Mouse (Mus musculus): ENCODE results near the gene Palm2. TPM values are rescaled to one million over a fixed set of nuclear protein-coding genes. Genes with fewer than 3 reads are reported as not detected.

Gene Palm2
- polyA plus RNA-seq, 1 experiment from 2014 or later: 2.9 TPM

GRCm38 (mm10) chr4:57559438-57559837 is 125.4 kb downstream of the Palm2 start:
- Histone ChIP-seq H3K9me3 (no peaks in the 10 kb centered on the region), H3K36me3 (replicated peaks) (no peaks in the 10 kb centered on the region), H3K4me1 (no peaks in the 10 kb centered on the region), H3K4me3 (replicated peaks) (no peak overlapping the region), H3K4me2 (no peak overlapping the region), H3K9ac (no peak overlapping the region), H3K27ac (no peak overlapping the region), H3K27me3 (no peaks in the 10 kb centered on the region)
- ATAC-seq (ENCODE audit: low FRiP score): no peak
- WGBS: 100% methylated on average over 1 of the region's 1 CpGs

GRCm38 (mm10) chr4:57560010-57560409 is 126.0 kb downstream of the Palm2 start:
- no peak for ATAC-seq (ENCODE audit: low FRiP score)
- Histone ChIP-seq H3K4me2 (no peak overlapping the region), H3K36me3 (replicated peaks) (no peaks in the 10 kb centered on the region), H3K4me1 (no peaks in the 10 kb centered on the region), H3K27ac (no peak overlapping the region), H3K9me3 (no peaks in the 10 kb centered on the region), H3K4me3 (replicated peaks) (no peak overlapping the region), H3K9ac (no peak overlapping the region), H3K27me3 (no peaks in the 10 kb centered on the region)
- WGBS: 72% methylated on average over 3 of the region's 3 CpGs

GRCm38 (mm10) chr4:57561055-57561454 is 127.0 kb downstream of the Palm2 start:
- no peak overlapping the region for H3K4me3 ChIP-seq (replicated peaks)
- no peaks in the 10 kb centered on the region for H3K9me3 ChIP-seq
- 77% methylated on average over 6 of the region's 6 CpGs for WGBS
- H3K36me3 ChIP-seq (replicated peaks): no peaks in the 10 kb centered on the region
- no peak for ATAC-seq (ENCODE audit: low FRiP score)
- H3K27me3 ChIP-seq: peaks cover 3% of the 10 kb centered on the region; the same call in 1 of the 2 replicates
- H3K4me2 ChIP-seq: no peak overlapping the region
- H3K4me1 ChIP-seq: no peaks in the 10 kb centered on the region
- no peak overlapping the region for H3K9ac ChIP-seq
- H3K27ac ChIP-seq: no peak overlapping the region

- no peak for ATAC-seq (ENCODE audit: low FRiP score)
- 88% methylated on average over 1 of the region's 1 CpGs for WGBS
- Histone ChIP-seq H3K4me1 (peaks cover 6% of the 10 kb centered on the region), H3K4me2 (no peak overlapping the region), H3K4me3 (replicated peaks) (no peak overlapping the region), H3K27ac (no peak overlapping the region), H3K27me3 (peaks cover 34% of the 10 kb centered on the region), H3K36me3 (replicated peaks) (no peaks in the 10 kb centered on the region), H3K9ac (no peak overlapping the region), H3K9me3 (no peaks in the 10 kb centered on the region)
Measured at GRCm38 (mm10) chr4:57565283-57565682, 131.2 kb downstream of the Palm2 start.

- WGBS: 58% methylated on average over 2 of the region's 2 CpGs
- Histone ChIP-seq H3K4me2 (no peak overlapping the region), H3K27ac (no peak overlapping the region), H3K36me3 (replicated peaks) (no peaks in the 10 kb centered on the region), H3K9ac (no peak overlapping the region), H3K4me3 (replicated peaks) (no peak overlapping the region), H3K9me3 (no peaks in the 10 kb centered on the region), H3K4me1 (peaks cover 6% of the 10 kb centered on the region), H3K27me3 (peaks cover 34% of the 10 kb centered on the region)
- ATAC-seq (ENCODE audit: low FRiP score): no peak
Measured at GRCm38 (mm10) chr4:57565811-57566210, 131.8 kb downstream of the Palm2 start.

GRCm38 (mm10) chr4:57567666-57568206 is 133.7 kb downstream of the Palm2 start, which contains the start of gene Pakap:
TSS of gene Pakap (plus strand) at chr4:57568179.
- H3K36me3 ChIP-seq (replicated peaks): no peaks in the 10 kb centered on the region
- H3K4me1 ChIP-seq: peaks cover 6% of the 10 kb centered on the region
- peak; percentile 91 for ATAC-seq (ENCODE audit: low FRiP score)
- peak within 1 kb of the TSS; percentile 59 for H3K4me3 ChIP-seq (replicated peaks)
- peaks cover 34% of the 10 kb centered on the region for H3K27me3 ChIP-seq
- H3K27ac ChIP-seq: peak within 1 kb of the TSS; percentile 44; the same call in 1 of the 2 replicates
- under 1% methylated on average over 50 of the region's 51 CpGs for WGBS
- H3K9me3 ChIP-seq: no peaks in the 10 kb centered on the region
- H3K9ac ChIP-seq: peak within 1 kb of the TSS; percentile 50
- peak within 1 kb of the TSS; percentile 95 for H3K4me2 ChIP-seq

GRCm38 (mm10) chr4:57568268-57569068 is 134.4 kb downstream of the Palm2 start:
- Histone ChIP-seq H3K4me2 (peak overlapping the region; percentile 95), H3K36me3 (replicated peaks) (no peaks in the 10 kb centered on the region), H3K27me3 (peaks cover 34% of the 10 kb centered on the region), H3K4me3 (replicated peaks) (peak overlapping the region; percentile 59), H3K4me1 (peaks cover 6% of the 10 kb centered on the region), H3K27ac (peak overlapping the region; percentile 44; the same call in 1 of the 2 replicates), H3K9ac (peak overlapping the region; percentile 50), H3K9me3 (no peaks in the 10 kb centered on the region)
- peak; percentile 27; the same call in 1 of the 2 replicates for ATAC-seq (ENCODE audit: low FRiP score)
- WGBS: 49% methylated on average over 19 of the region's 19 CpGs

GRCm38 (mm10) chr4:57569069-57569355 is 135.0 kb downstream of the Palm2 start:
- peak overlapping the region; percentile 59; the same call in 1 of the 2 replicates for H3K4me3 ChIP-seq (replicated peaks)

GRCm38 (mm10) chr4:57569711-57570110 is 135.7 kb downstream of the Palm2 start:
- no peak for ATAC-seq (ENCODE audit: low FRiP score)
- H3K9ac ChIP-seq: no peak overlapping the region
- no peak overlapping the region for H3K4me2 ChIP-seq
- H3K9me3 ChIP-seq: no peaks in the 10 kb centered on the region
- no peaks in the 10 kb centered on the region for H3K36me3 ChIP-seq (replicated peaks)
- no peak overlapping the region for H3K4me3 ChIP-seq (replicated peaks)
- H3K4me1 ChIP-seq: peaks cover 6% of the 10 kb centered on the region
- no peak overlapping the region for H3K27ac ChIP-seq
- 62% methylated on average over 6 of the region's 6 CpGs for WGBS
- H3K27me3 ChIP-seq: peaks cover 34% of the 10 kb centered on the region

More at GRCm38 (mm10) chr4:57569069-57569355, 135.0 kb downstream of the Palm2 start:
- H3K27me3 ChIP-seq: peaks cover 34% of the 10 kb centered on the region
- H3K4me1 ChIP-seq: peaks cover 6% of the 10 kb centered on the region
- ATAC-seq (ENCODE audit: low FRiP score): no peak
- no peak overlapping the region for H3K9ac ChIP-seq
- H3K36me3 ChIP-seq (replicated peaks): no peaks in the 10 kb centered on the region
- no peak overlapping the region for H3K4me2 ChIP-seq
- no peaks in the 10 kb centered on the region for H3K9me3 ChIP-seq
- 88% methylated on average over 4 of the region's 4 CpGs for WGBS
- no peak overlapping the region for H3K27ac ChIP-seq

GRCm38 (mm10) chr4:57570229-57570628 is 136.2 kb downstream of the Palm2 start:
- no peaks in the 10 kb centered on the region for H3K9me3 ChIP-seq
- H3K27ac ChIP-seq: no peak overlapping the region
- peaks cover 34% of the 10 kb centered on the region for H3K27me3 ChIP-seq
- no peak overlapping the region for H3K4me3 ChIP-seq (replicated peaks)
- ATAC-seq (ENCODE audit: low FRiP score): no peak
- no peak overlapping the region for H3K9ac ChIP-seq
- no peaks in the 10 kb centered on the region for H3K36me3 ChIP-seq (replicated peaks)
- H3K4me1 ChIP-seq: peaks cover 6% of the 10 kb centered on the region
- 72% methylated on average over 3 of the region's 3 CpGs for WGBS
- H3K4me2 ChIP-seq: no peak overlapping the region

- 90% methylated on average over 3 of the region's 3 CpGs for WGBS
- H3K36me3 ChIP-seq (replicated peaks): no peaks in the 10 kb centered on the region
- no peak overlapping the region for H3K4me2 ChIP-seq
- H3K4me1 ChIP-seq: no peaks in the 10 kb centered on the region
- no peak overlapping the region for H3K9ac ChIP-seq
- peaks cover under 1% of the 10 kb centered on the region; the same call in 1 of the 2 replicates for H3K27me3 ChIP-seq
- ATAC-seq (ENCODE audit: low FRiP score): no peak
- H3K9me3 ChIP-seq: no peaks in the 10 kb centered on the region
- H3K4me3 ChIP-seq (replicated peaks): no peak overlapping the region
- H3K27ac ChIP-seq: no peak overlapping the region
Measured at GRCm38 (mm10) chr4:57574181-57574580, 140.1 kb downstream of the Palm2 start.

- Histone ChIP-seq H3K9me3 (no peaks in the 10 kb centered on the region), H3K4me3 (replicated peaks) (no peak overlapping the region), H3K4me1 (no peaks in the 10 kb centered on the region), H3K4me2 (no peak overlapping the region), H3K9ac (no peak overlapping the region), H3K27ac (no peak overlapping the region), H3K27me3 (no peaks in the 10 kb centered on the region; the same call in 1 of the 2 replicates), H3K36me3 (replicated peaks) (no peaks in the 10 kb centered on the region)
- 89% methylated on average over 6 of the region's 6 CpGs for WGBS
- ATAC-seq (ENCODE audit: low FRiP score): no peak
Measured at GRCm38 (mm10) chr4:57574646-57575045, 140.6 kb downstream of the Palm2 start.

- no peaks in the 10 kb centered on the region for H3K9me3 ChIP-seq
- no peak for ATAC-seq (ENCODE audit: low FRiP score)
- 81% methylated on average over 5 of the region's 5 CpGs for WGBS
- H3K9ac ChIP-seq: no peak overlapping the region
- H3K4me1 ChIP-seq: no peaks in the 10 kb centered on the region
- H3K27me3 ChIP-seq: no peaks in the 10 kb centered on the region
- H3K27ac ChIP-seq: no peak overlapping the region
- H3K4me2 ChIP-seq: no peak overlapping the region
- no peak overlapping the region for H3K4me3 ChIP-seq (replicated peaks)
- no peaks in the 10 kb centered on the region for H3K36me3 ChIP-seq (replicated peaks)
Measured at GRCm38 (mm10) chr4:57575686-57576085, 141.6 kb downstream of the Palm2 start.

Measured in forebrain, embryonic 12.5 days (tissue).